Mouse (Mus musculus): ENCODE measurements around the gene Sfswap. TPM values are rescaled to one million over a fixed set of nuclear protein-coding genes. Genes with fewer than 3 reads are reported as not detected.

The Sfswap gene
- total RNA-seq, 4 experiments from 2014 or later = 78.1 to 101 (median 87.3) TPM

- no peak for DNase-seq (ENCODE audit: low spot score in 2 of 2)
These were observed 26.1 kb downstream of the Sfswap start for GRCm38 (mm10) chr5:129527162-129527561.

GRCm38 (mm10) chr5:129529571-129529970 is 28.6 kb downstream of the Sfswap start:
- no peak for DNase-seq (ENCODE audit: low spot score in 2 of 2)

- no peak for DNase-seq (ENCODE audit: low spot score in 2 of 2)
These were observed 32.7 kb downstream of the Sfswap start for GRCm38 (mm10) chr5:129533731-129534130.

- peak in 1 of 2 experiments; percentile 83 for DNase-seq (ENCODE audit: low spot score in 2 of 2)
These were observed 33.5 kb downstream of the Sfswap start for GRCm38 (mm10) chr5:129534500-129534899.

GRCm38 (mm10) chr5:129535021-129535420 is 34.0 kb downstream of the Sfswap start:
- no peak for DNase-seq (ENCODE audit: low spot score in 2 of 2)

GRCm38 (mm10) chr5:129535431-129535830 is 34.4 kb downstream of the Sfswap start:
- no peak for DNase-seq (ENCODE audit: low spot score in 2 of 2)

- DNase-seq (ENCODE audit: low spot score in 2 of 2) = no peak
These were observed 37.8 kb downstream of the Sfswap start for GRCm38 (mm10) chr5:129538826-129539225.

GRCm38 (mm10) chr5:129542236-129542635 is 41.2 kb downstream of the Sfswap start:
- no peak for DNase-seq (ENCODE audit: low spot score in 2 of 2)

GRCm38 (mm10) chr5:129545787-129546186 is 44.8 kb downstream of the Sfswap start:
- no peak for DNase-seq (ENCODE audit: low spot score in 2 of 2)

- DNase-seq (ENCODE audit: low spot score in 2 of 2) = no peak
These were observed 48.7 kb downstream of the Sfswap start for GRCm38 (mm10) chr5:129549716-129550115.

GRCm38 (mm10) chr5:129550790-129551189 is 49.8 kb downstream of the Sfswap start:
- DNase-seq (ENCODE audit: low spot score in 2 of 2) = no peak

GRCm38 (mm10) chr5:129551991-129552390 is 51.0 kb downstream of the Sfswap start:
- no peak for DNase-seq (ENCODE audit: low spot score in 2 of 2)

- DNase-seq (ENCODE audit: low spot score in 2 of 2) = peak in 1 of 2 experiments; percentile 60
These were observed 52.6 kb downstream of the Sfswap start for GRCm38 (mm10) chr5:129553642-129554041.

GRCm38 (mm10) chr5:129558591-129558990 is 57.6 kb downstream of the Sfswap start:
- DNase-seq (ENCODE audit: low spot score in 2 of 2) = no peak

- DNase-seq (ENCODE audit: low spot score in 2 of 2) = no peak
These were observed 58.3 kb downstream of the Sfswap start for GRCm38 (mm10) chr5:129559283-129559682.

GRCm38 (mm10) chr5:129562342-129562741 is 61.3 kb downstream of the Sfswap start:
- DNase-seq (ENCODE audit: low spot score in 2 of 2) = no peak

- no peak for DNase-seq (ENCODE audit: low spot score in 2 of 2)
These were observed 67.6 kb downstream of the Sfswap start for GRCm38 (mm10) chr5:129568596-129568995.

- no peak for DNase-seq (ENCODE audit: low spot score in 2 of 2)
These were observed 77.2 kb downstream of the Sfswap start for GRCm38 (mm10) chr5:129578201-129578600.

GRCm38 (mm10) chr5:129580046-129580445 is 79.0 kb downstream of the Sfswap start:
- peak; percentile 34 to 72 for DNase-seq (ENCODE audit: low spot score in 2 of 2)

GRCm38 (mm10) chr5:129580572-129580971 is 79.6 kb downstream of the Sfswap start:
- peak; percentile 32 to 79 for DNase-seq (ENCODE audit: low spot score in 2 of 2)

- peak; percentile 36 to 89 for DNase-seq (ENCODE audit: low spot score in 2 of 2)
These were observed 80.0 kb downstream of the Sfswap start for GRCm38 (mm10) chr5:129581015-129581414.

GRCm38 (mm10) chr5:129583331-129583730 is 82.3 kb downstream of the Sfswap start:
- peak in 1 of 2 experiments; percentile 35 for DNase-seq (ENCODE audit: low spot score in 2 of 2)

GRCm38 (mm10) chr5:129583761-129584582 is 83.0 kb downstream of the Sfswap start, which contains the start of gene Mmp17:
TSS of gene Mmp17 (plus strand) at chr5:129584169.
- DNase-seq (ENCODE audit: low spot score in 2 of 2) = peak; percentile 86 to 91

Measured in left cerebral cortex, adult 8-10 months (tissue).